Mouse (Mus musculus) midbrain, embryonic 12.5 days (tissue): ENCODE results near the gene Ptprr. TPM values are rescaled to one million over a fixed set of nuclear protein-coding genes. Genes with fewer than 3 reads are reported as not detected.

Experiments used
- ATAC-seq: fragments of 200-750 bp; cut with Nextera tagmentation; 2 replicates; pipeline ENCODE4 v1.8.0; 2017; ENCODE audit warnings: low read depth, moderate TSS enrichment, moderate library complexity; ENCODE audit not compliant: low FRiP score
- H3K27ac ChIP-seq: fragments of 300-500 bp; sonication (generic); replicated peaks from 2 replicates; pipeline ENCODE4 v1.5.1; 2016; ENCODE audit warnings: mild to moderate bottlenecking
- H3K27me3 ChIP-seq: fragments of 300-500 bp; sonication (generic); 2 replicates; pipeline ENCODE4 v1.6.1; 2016; ENCODE audit warnings: mild to moderate bottlenecking
- H3K36me3 ChIP-seq: fragments of 300-500 bp; sonication (generic); 2 replicates; pipeline ENCODE4 v1.6.1; 2016
- H3K4me1 ChIP-seq: fragments of 300-500 bp; sonication (generic); 2 replicates; pipeline ENCODE4 v1.6.1; 2016
- H3K4me2 ChIP-seq: fragments of 300-500 bp; sonication (generic); replicated peaks from 2 replicates; pipeline ENCODE4 v1.6.1; 2016; ENCODE audit warnings: mild to moderate bottlenecking, moderate library complexity
- H3K4me3 ChIP-seq: fragments of 300-500 bp; sonication (generic); 2 replicates; pipeline ENCODE4 v1.5.1; 2016; ENCODE audit warnings: mild to moderate bottlenecking
- H3K9ac ChIP-seq: fragments of 300-500 bp; sonication (generic); replicated peaks from 2 replicates; pipeline ENCODE4 v1.6.1; 2016; ENCODE audit warnings: mild to moderate bottlenecking, moderate library complexity
- H3K9me3 ChIP-seq: fragments of 300-500 bp; sonication (generic); 2 replicates; pipeline ENCODE4 v1.6.1; 2016; ENCODE audit warnings: mild to moderate bottlenecking
- WGBS: fragments of 180-500 bp; shearing (Covaris S2); methylation state at CpG from one replicate; pipeline ENCODE4 v1.1.7; 2016; 5-methylcytosine and 5-hydroxymethylcytosine counted together
- polyA plus RNA-seq: library from polyadenylated mRNA; unstranded; fragments of >200 nt; fragmentation: Nextera tagmentation; extraction: Ambion mirVana; gene quantifications from 2 replicates; pipeline ENCODE4 v1.2.1, GENCODE M21; 2016

The Ptprr gene
- polyA plus RNA-seq, 1 experiment from 2014 or later = 5.8 TPM

DNA sequence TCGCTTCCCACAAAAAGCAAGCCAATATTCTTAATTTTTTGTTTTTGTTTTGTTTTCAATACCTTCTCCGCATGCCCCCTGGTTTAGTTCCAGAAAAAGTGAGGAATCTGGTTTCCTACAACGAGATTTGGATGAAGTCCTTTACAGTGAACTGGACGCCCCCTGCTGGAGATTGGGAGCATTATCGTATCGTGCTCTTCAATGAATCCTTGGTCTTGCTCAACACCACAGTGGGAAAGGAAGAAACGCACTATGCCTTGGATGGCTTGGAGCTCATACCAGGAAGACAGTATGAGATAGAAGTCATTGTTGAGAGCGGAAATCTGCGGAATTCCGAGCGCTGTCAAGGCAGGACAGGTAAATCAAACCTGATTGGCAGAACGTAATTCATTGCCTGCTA is 301.2 kb downstream of the Ptprr start:
- WGBS = 18% methylated on average over 12 of the region's 12 CpGs
- H3K27ac ChIP-seq = no peak overlapping the region
- ATAC-seq = peak; percentile 58; the same call in 1 of the 2 replicates
- no peaks in the 10 kb centered on the region for H3K4me1 ChIP-seq
- H3K4me3 ChIP-seq = no peak overlapping the region
- no peaks in the 10 kb centered on the region for H3K36me3 ChIP-seq
- no peak overlapping the region for H3K4me2 ChIP-seq
- H3K27me3 ChIP-seq = no peaks in the 10 kb centered on the region
- H3K9me3 ChIP-seq = no peaks in the 10 kb centered on the region
- no peak overlapping the region for H3K9ac ChIP-seq

Other genes starting within 250 kb of the Ptprr start
- gene Tspan8, start 201.4 kb upstream of the Ptprr start, polyA plus RNA-seq = 0.32 and 0.46 TPM in 2 replicates
- not detected in 2 replicates for gene 4933416C03Rik, start 95.7 kb downstream of the Ptprr start, polyA plus RNA-seq